Mouse (Mus musculus): ENCODE data around the gene Atp6v1fnb. TPM values are rescaled to one million over a fixed set of nuclear protein-coding genes. Genes with fewer than 3 reads are reported as not detected.

Atp6v1fnb gene
- not detected in 2 replicates for total RNA-seq (2014; fragmentation: Nextera tagmentation)
- total RNA-seq (2017), result 1.4 and 1.5 TPM in 2 replicates

DNA sequence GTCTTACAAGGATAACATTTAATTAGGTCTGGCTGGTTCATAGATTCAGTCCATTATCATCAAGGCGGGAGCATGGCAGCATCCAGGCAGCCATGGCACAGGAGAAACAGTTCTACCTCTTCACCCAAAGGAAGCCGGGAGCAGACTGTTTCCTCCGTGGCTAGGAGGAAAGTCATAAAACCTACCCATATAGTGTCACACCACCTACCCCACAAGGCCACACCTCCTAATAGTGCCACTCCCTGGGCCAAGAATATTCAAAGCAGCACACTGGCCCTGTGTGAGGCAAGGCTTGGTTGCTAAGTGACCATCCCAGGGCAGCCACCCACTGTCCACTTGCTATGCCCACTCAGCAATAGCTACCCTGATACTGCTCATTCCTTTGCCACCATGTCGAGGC, at the start of gene Atp6v1fnb:
TSS of gene Atp6v1fnb (plus strand) at position 301 of the 400 bp plus-strand sequence.
- ATAC-seq (replicated peaks; ENCODE audit: poor library complexity, severe bottlenecking), result no peak

DNA sequence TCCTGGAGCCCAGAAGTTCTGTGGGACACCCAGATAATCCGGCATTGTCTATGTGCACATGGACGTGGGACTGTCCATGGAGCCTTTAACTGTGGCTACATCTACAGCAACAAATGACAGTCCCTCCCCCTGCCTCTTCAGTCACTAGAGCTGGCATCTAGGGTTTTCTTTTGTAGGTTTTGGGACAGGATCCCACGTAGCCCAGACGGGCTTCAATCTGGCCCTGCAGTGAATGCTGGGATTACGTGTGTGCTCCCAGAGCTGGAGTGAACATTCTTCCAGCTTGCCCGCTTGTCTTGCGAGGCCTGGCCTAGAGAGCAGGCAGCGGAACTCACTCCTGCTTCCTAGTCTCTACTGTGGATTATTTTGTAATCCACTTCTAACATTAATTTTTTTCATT, 46.1 kb upstream of the Atp6v1fnb start:
- no peak for ATAC-seq (replicated peaks; ENCODE audit: poor library complexity, severe bottlenecking)

DNA sequence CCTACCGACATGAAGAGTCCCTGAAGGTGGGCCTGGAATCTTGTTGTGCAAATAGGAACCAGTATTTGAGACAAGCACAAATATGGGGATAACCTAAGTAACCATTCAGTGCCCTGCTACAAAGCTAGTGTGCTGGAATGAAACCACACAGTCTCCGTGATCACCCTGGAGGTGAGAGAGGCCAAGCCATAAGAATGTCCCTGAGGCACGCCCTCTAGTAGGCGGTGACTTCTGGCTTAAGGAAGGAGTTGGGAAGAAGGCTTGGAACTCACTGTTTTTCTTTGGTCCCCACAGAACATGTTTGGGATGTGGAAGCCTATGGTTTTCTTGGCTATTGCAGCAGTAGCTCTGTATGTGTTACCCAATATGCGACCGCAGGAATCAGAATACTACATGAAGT, 44.9 kb upstream of the Atp6v1fnb start:
- no peak for ATAC-seq (replicated peaks; ENCODE audit: poor library complexity, severe bottlenecking)

DNA sequence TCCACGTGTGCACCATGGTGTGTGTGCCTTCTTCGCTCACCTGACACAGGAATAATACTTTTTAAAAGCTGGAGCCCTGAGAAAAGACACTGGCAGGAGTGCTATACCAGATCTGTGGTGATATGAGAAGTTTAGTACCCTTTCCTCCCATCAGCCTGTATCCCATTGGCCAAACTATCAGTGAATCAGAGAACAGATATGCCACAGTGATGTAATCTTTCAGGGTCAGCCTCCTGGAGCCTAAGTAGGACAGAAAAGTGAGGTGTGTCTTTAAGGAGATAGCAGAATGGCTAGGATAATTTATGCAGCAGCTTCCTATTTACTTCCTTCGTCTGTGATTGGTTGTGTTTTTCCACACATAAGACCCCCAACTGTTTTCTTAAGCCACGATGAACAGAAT, 43.1 kb upstream of the Atp6v1fnb start:
- ATAC-seq (replicated peaks; ENCODE audit: poor library complexity, severe bottlenecking), result no peak

DNA sequence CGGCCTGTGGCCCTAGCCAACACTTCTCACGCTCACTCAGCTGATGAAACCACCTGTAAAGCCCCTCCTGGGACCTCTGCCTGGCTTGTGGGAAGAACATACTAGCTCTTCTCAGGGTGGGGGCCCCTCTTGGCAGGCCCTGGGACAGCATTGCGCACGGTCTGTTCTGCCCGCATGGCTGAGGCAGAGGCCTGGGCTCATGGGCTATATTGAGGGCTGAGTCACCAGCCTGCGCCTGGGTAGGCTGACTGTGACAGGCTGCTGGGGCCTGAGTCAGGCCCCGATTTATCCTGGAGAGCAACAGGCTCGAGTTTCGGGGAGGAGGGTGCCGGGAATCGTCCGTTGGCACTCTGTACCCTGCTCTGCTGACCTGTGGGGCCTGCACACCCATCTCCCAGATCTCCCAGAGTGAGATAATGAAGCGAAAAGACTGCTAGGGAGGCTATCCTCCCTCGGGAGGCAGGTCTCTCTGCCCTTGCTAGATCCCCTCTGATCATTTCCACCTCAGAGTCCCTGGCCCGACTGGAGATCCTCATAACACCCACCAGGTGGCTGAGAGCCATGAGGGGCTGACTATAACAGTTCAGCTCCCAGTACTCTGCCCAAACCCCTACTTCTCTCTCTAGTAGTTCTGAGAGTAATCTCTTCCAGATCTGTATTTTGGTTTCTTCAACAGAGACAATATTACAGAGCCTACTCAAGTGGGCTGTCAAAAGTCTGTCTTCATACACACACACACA, 40.4 kb upstream of the Atp6v1fnb start:
- ATAC-seq (replicated peaks; ENCODE audit: poor library complexity, severe bottlenecking), result no peak

DNA sequence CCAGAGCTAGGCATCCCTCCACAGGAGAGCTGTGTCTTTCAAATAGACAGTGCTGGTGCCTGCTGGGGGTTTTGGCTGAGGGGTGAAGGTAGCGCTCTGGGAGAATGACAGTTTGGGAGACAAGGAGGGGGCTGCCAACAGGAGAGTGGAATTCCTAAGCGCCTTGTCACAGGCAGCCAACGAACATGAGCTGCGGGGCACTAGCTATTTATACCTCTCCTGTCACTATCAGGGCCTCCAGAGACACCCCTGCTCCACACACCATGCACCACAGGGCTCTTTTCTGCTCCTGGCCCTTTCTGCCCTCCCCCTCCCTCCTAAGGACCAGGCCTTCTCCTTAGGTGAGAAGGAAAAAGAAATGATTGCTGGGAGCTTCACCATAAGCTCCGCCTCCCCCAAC, 39.8 kb upstream of the Atp6v1fnb start:
- ATAC-seq (replicated peaks; ENCODE audit: poor library complexity, severe bottlenecking), result no peak

DNA sequence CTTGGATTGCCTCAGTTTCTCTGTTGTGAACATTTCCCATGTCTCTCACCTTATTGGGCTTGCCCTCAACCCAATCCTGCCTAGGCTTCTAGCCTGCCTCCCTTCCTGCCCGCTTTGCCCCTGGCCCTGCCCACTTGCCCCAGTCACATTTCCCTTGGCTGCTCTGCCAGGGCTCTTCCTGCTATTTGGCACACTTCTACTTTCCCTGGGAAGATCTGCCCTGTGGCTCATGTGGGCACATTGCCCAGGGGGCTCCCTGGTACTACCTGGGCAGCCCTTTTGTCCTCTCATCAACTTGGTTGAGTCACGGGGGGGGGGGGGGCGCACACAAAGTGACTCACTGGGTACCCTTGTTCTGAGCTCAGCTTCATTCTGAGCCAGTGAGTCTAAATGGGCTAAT, 39.1 kb upstream of the Atp6v1fnb start:
- no peak for ATAC-seq (replicated peaks; ENCODE audit: poor library complexity, severe bottlenecking)

DNA sequence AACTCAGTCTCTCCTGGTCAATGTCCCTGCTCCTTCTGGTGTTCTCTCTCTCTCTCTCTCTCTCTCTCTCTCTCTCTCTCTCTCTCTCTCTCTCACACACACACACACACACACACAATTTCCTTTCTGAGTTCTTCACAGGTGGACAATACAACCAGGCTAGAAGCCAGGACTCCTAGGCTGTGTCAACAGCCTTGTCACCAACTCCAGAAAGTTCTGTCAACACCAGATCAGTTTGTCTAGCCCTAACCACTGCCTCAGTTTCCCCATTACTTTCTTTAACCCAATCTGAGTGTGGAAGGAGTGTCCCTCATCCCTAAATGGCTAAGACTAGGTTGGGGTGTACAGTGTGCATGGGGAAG, 38.6 kb upstream of the Atp6v1fnb start:
- no peak for ATAC-seq (replicated peaks; ENCODE audit: poor library complexity, severe bottlenecking)

DNA sequence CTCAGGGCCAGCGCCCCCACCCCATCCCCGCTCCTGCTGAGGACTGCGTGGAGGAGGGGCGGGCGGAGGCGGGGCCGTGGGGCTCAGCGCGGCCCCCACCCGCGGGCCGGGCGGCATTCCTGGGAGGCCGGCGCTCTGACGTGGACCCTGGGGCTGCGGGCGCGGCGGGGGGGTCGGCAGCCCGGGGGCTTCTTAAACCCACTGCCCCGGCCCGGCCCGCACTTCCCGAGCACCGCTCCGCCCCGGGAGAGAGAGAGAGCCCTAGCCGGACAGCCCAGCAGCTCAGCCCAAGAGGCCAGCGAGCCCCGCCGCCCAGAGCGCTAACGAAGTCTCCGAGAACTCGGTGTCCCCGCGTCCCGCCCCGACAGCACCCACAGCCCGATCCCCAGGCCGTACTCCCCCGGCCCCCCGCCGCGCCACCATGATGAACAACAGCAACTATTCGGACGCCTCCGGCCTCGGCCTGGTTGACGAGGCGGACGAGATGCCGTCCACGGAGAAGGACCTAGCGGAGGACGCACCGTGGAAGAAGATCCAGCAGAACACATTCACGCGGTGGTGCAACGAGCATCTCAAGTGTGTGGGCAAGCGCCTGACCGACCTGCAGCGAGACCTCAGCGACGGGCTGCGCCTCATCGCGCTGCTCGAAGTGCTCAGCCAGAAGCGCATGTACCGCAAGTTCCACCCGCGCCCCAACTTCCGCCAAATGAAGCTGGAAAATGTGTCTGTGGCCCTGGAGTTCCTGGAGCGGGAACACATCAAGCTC, 38.0 kb upstream of the Atp6v1fnb start, which contains the start of gene Flnc:
TSS of gene Flnc (plus strand) at position 219 of the 766 bp plus-strand sequence.
- ATAC-seq (replicated peaks; ENCODE audit: poor library complexity, severe bottlenecking), result peak; percentile 41

DNA sequence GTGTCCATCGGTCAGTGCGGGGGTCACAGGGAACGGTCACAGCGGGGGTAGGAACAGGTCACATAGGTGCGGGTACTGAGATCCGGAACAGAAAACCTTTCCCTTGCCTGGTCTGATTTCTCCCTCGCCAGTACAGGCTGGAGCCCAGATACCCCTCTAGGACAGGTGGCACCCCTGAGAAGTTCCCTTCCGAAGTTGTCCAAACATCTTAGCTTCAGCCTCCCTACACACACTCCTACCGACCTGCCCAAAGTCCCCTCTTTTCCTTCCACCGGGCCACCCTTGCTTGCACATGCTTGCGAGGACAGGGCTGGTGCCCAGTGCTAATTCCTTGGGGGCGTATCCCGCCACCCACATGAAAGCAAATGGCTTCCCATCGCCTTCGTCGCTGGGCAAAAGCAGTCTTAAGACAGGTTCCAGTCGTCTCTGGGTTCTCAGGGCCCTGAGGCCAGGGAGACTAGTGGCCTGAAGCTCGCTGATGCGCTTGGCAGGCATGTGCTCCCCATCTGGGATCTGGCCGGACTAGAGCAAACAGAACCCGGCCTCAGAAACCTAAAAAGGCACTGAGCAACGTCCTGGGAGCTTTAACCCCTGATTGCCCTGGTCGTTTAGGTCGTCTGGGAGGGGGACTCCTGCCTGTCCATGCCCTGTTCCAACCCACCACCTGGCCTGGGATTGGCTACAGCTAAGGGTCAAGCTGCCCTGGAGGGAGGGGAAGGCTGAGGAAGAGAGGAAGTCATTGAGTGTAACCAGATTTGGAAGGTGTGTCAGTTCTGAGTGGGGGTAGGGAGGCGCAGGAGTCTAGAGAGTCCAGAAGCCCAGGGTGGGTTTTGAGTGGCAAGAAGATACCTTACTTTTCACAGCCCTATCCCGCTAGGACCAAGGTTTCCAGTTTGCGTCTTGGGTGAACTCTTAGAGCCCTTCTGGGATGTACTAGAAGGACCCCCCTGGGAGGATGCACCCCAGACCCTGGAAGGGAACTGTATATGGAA, 37.1 kb upstream of the Atp6v1fnb start:
- ATAC-seq (replicated peaks; ENCODE audit: poor library complexity, severe bottlenecking), result no peak

DNA sequence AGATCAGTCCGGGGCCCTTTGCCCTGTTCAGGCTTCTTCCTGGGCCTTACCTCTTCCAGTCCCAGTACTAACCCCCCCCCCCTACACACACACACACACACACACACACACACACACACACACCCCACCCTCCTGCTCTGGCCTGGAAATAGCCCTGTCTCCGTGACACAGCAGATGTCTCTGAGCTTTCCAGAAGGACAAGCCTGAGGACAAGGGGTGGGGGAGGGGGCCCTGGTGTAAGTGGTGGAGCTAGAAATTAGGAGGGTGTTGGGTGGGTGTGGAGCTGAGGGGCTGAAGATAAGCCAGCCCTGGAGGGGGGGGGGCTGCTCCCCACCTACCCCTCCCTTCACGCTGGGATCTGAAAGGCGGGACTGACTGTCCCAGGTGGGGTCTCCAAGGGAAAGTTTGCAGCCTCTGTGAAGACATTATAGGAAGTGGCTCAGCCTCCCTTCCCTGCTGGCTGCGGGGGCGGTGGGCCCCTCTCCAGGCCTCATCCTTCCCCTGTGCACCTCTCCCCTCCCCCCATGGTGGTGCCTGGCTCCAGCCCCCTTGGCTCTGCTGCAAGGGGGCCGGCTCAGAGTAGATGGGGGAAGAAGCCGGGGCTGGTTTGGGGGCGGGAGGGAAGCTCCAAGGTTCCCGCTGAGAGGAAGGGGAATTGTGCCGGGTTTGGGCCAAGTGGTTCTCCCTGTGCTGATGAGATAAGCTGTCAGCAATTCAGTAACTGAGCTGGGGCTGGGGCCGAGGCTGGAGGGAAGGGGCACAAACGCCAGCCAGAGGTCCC, 36.1 kb upstream of the Atp6v1fnb start:
- ATAC-seq (replicated peaks; ENCODE audit: poor library complexity, severe bottlenecking), result no peak

DNA sequence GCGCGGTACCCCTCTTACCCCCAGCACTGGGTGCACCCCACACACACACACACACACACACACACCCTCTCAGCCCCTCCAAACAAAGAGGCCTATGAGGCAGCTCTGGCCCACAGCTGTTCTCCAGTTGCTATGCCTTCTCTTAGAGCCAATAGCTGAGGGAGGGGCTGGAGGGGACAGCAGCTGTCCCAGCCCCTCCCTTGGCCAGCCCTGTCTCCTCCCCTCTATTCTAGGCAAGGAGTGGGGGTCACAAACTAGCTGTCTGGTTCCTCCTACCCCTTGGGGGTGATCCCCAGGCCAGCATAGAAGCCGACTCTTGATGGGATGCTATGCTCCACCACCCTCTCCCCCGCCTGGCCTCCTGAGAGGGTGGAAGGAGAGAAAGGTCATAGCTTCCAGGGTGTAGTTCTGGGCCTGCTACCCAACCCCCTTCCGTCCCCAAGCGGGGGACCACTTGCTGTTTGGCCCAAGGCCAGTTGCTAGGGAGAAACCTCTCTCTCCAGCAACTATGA, 35.2 kb upstream of the Atp6v1fnb start:
- no peak for ATAC-seq (replicated peaks; ENCODE audit: poor library complexity, severe bottlenecking)

DNA sequence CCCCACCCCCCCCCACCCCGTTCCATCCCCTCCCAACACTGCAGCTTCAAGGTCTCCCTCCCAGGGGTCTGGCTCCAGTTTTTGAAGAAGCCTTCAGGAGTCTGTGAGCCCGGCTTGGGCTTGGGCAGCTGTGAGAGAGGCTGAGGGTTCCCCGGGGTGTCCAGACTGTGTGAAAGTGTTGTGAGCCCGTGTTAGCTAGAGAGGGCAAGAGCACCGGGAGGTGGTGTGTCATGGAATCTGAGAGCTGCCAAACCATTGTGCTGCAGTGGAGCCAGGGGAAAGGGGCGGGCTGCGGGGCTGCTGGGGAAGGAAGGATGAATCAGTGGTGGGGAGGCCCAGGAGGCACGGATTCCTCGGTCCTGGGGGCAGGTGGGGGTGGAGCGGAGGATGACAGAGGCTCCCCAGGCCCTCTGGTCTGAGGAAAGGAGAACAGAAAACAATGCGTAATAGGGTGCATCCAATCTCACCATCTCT, 34.7 kb upstream of the Atp6v1fnb start:
- ATAC-seq (replicated peaks; ENCODE audit: poor library complexity, severe bottlenecking), result peak; percentile 43

DNA sequence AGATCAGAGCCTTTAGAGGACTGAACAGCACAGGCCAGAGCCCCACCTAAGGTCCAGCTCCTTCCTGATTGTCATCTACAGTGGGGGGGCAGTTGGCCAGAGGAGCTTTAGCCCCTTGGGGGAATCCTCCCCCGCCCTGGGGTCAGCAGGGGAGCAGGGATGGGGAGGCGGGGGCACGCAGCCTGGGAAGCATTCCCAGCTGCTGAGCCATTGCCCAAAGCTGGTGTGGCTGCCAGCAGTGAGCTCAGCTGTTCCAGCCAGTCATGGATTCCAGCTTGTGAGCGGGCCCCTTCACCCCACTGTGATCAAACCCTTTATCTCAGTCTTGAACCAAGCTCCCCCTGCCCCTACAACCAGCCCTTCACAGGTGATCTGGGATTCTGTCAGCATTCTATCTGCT, 32.0 kb upstream of the Atp6v1fnb start:
- no peak for ATAC-seq (replicated peaks; ENCODE audit: poor library complexity, severe bottlenecking)

DNA sequence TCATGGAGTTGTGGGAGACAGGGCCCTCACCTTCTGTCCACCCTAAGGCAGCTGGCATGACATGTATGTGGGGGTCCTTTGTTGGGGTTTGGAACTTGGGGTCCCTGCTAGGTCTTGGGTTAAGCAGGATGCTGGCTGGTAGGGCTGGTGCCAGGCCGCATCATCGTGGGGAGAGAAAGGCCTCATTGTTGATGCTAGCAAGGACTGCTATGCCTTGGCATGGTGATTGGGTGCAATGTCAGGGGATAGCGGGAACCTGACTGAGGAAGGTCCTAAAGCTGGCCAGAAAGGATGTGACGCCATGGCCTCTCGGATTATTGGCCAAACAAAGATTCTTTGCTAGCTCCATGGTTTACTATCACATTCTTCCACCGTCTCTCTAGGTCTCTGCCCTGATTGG, 31.4 kb upstream of the Atp6v1fnb start:
- no peak for ATAC-seq (replicated peaks; ENCODE audit: poor library complexity, severe bottlenecking)

DNA sequence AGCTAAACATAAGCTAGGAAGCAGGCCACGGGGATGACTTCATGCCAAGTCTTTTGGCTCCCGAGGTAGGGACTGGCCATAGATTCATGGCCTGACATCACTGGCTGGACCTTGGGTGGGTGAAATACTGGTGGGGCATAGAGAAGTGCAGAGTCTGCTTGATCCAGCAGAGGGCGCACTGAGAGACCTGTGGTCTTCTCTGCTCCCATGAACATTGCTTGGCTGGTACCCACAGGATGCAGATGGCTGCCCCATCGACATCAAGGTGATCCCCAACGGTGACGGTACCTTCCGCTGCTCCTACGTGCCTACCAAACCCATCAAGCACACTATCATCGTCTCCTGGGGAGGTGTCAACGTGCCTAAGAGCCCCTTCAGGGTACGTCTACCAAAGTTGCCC, 26.5 kb upstream of the Atp6v1fnb start:
- peak; percentile 68 for ATAC-seq (replicated peaks; ENCODE audit: poor library complexity, severe bottlenecking)

DNA sequence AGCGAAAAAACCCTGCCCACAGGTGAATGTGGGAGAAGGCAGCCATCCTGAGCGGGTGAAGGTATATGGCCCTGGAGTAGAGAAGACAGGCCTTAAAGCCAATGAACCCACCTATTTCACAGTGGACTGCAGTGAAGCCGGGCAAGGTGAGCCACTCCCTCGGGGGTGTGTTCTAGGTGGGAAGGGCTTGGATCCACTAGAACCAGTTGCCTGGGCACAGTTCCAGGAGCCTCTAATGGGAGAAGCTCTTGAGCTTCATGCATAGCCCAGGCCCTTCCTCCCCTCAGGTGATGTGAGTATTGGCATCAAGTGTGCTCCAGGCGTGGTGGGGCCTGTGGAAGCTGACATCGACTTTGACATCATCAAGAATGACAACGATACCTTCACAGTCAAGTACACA, 25.9 kb upstream of the Atp6v1fnb start:
- no peak for ATAC-seq (replicated peaks; ENCODE audit: poor library complexity, severe bottlenecking)

DNA sequence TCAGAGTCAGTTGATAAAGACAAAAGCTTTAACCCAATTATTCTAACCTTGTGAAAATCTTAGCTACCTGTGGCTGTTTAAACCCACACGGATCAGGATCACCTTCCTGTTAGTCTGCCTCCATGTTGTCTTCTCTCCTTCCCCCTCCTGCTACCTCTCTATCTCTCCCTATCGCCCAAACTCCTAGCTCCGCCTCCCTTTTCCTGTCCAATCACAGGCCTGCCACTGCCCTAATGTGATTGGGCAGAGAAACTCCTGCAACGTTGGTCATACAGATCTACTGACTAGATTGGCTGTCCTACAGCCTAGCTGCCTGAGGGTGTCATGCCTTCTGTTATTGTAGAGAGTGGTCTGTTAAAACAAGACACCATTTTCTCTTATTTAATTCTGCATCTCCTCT, 21.4 kb upstream of the Atp6v1fnb start:
- ATAC-seq (replicated peaks; ENCODE audit: poor library complexity, severe bottlenecking), result no peak

DNA sequence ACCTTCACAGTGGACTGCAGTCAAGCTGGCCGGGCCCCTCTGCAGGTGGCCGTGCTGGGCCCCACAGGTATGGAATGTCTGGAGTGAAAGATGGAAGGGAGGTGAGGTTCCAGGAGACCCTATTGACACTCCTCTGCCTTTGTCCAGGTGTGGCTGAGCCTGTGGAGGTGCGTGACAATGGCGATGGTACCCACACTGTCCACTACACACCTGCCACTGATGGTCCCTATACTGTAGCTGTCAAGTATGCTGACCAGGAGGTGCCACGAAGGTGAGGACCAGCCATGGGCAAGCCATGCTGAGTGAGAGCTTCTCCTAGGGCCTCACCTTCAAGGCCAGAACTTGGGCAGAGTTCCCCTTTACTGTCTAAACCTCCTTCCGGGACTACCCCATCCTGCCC, 20.6 kb upstream of the Atp6v1fnb start:
- ATAC-seq (replicated peaks; ENCODE audit: poor library complexity, severe bottlenecking), result no peak

DNA sequence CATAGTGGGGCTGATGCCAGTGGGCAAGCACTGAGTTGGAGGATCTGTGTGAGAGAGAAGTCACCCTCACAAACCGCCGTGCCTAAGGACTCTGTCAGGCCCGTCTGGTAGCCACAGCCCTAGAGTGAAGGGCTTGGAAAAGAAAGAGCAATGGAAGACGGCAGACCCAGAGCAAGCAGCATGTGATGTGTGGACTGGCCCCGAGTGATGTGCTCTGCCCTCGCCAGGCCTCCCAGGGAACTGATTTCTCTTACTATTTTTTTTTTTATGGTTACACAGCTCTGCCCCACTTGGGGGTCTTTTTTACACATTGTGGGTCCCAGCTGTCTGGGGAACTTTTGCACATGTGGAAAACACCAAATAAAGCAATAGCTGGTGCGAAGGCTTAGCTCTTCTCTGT, 9.7 kb upstream of the Atp6v1fnb start:
- ATAC-seq (replicated peaks; ENCODE audit: poor library complexity, severe bottlenecking), result no peak
